Mouse (Mus musculus) brain, adult 2 months (tissue): ENCODE measurements around the gene Hnrnpm.
"Not testable (repeated sequence)": the region's sequence is repeated elsewhere in the genome, so short reads cannot be mapped to it uniquely, and the experiment has no call there.

ENCODE experiments used
- DNase-seq: peaks from one replicate; pipeline ENCODE4 v3.0.0; 2011; ENCODE audit warnings: low read depth, low spot score

Hnrnpm gene

DNA sequence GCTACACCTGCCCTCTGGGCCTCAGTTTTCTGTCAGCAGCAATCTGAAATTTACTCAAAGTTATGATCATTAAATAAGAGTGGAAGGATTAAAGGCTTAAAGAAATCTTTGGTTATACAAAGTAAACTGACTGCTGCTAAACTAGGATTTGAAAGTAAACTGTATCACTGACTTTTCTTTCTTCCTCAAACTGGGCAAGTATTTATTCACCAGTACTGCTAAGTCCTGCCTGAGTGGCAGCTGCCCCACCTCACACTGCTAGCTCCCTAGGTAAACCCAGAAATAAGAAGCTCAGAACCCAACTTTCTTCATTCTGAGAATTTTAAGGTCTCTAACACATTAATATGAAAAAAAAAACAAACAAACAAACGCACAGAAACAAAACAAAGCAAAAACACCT lies 12.8 kb downstream of the Hnrnpm start:
- no peak for DNase-seq

DNA sequence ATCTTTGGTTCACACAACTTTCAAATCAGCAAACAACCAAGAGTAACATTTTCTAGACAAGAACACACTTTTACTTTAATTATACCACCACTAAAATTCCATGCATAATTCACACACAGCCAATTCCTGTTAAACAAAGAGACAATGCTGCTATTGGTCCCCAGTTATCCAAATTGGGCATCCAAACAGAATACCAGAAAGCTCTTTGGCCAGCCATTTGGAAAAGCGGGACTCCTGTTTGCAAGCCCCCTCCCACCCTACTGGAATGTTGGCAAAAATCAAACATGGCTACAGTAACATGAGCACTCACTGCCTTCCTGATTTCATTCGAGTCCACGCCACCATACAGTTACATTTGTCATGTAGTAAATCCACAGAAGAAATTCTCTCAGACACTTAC lies 17.0 kb downstream of the Hnrnpm start:
- DNase-seq = no peak

DNA sequence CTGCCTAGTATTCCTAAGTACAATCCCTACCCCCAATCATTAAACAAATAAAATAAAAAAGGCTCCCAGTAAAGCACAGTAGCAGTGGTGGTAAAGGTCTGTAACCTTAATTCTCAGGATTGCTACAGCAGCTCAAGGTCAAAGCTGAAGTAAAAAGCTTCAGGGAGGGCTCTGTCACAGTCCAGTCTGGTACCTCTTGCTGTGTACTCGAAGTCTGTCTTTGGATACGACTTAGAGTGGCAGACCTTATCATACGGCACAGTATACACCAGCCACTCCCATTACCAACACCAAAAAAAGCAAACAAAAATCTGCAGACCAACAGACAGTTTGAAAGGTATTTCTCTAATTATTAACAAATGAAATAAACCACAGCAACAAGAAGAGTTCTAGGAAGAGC lies 19.8 kb downstream of the Hnrnpm start:
- DNase-seq = no peak

DNA sequence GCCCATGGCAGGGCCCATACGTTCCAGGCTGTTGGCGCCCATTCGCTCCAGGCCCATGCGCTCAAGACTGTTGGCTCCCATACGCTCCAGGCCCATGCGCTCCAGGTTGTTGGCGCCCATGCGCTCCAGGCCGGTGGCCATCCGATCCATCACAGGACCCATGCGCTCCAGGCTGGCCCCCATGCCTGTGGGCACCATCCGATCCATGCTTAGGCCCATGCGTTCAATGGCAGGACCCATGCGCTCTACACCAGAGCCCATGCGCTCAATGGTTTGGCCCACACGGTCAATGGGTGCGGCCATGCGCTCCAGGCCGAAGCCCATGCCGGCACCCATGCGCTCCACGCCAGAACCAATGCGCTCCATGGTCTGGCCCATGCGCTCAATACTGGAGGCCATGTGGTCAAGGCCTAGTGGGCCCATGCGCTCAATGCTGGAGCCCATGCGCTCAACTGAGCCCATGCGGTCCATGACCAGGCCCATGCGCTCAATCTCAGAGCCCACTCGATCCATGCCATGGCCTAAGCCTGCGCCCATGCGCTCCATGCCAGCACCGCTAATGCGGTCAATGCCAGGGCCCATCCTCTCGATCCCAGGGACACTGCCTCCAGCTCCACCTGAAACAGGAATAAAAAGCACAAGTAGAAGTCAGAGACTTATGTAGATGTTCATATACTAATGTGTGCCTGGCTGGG lies 36.7 kb downstream of the Hnrnpm start:
- DNase-seq = no peak

DNA sequence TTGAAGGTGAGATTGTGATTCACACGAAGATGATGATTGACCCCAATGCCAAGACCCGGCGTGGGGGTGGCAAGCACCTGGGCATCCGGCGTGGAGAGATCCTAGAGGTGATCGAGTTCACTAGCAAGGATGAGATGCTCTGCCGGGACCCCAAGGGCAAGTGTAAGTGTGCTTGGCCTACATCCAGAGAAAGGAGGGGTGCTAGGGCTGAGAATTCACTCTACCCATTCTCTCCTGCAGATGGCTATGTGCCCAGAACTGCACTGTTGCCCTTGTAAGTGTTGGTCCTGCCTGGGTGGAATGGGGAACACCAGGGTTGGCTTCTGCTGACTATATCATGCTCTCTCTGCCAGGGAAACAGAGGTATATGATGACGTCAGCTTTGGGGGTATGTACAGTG lies 41.6 kb downstream of the Hnrnpm start:
- no peak for DNase-seq

DNA sequence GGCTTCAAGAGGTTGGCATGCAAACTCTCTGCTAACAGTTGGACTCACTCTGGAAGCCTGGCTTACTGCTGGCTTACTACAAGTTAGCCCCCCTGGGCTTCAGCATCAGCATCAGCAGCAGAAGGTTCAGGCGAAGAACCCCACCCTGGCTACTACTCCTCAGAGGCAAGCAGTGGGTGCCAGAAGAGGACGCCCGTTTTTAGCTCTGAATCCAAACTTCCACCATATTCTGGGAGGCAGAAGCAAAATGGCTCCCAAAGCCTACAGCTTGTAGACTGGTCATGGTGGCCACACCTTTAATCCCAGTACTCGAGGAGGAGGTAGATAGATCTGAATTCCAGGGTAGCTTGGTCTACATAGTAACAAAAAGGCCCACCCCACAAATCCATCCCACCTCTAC lies 42.6 kb downstream of the Hnrnpm start:
- no peak for DNase-seq

DNA sequence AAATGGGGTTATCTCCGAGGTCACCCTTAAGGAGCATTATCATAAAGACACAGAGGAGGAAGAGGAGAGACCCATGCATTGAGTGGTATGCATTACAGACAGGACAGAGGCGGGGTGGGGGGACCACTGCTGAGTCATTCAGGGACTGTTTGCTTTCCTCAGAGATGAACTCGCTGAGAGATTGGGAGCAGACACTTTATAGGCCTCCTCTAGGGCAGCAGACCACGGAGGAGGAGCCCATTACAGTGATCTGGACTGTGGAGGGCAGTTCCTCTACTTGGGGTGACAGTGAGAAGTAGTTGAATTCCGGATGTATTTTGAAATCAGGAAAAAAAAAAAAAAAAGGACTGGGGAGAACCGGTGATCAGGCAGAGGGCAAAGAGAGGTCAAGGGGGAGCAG lies 46.9 kb downstream of the Hnrnpm start:
- no peak for DNase-seq

DNA sequence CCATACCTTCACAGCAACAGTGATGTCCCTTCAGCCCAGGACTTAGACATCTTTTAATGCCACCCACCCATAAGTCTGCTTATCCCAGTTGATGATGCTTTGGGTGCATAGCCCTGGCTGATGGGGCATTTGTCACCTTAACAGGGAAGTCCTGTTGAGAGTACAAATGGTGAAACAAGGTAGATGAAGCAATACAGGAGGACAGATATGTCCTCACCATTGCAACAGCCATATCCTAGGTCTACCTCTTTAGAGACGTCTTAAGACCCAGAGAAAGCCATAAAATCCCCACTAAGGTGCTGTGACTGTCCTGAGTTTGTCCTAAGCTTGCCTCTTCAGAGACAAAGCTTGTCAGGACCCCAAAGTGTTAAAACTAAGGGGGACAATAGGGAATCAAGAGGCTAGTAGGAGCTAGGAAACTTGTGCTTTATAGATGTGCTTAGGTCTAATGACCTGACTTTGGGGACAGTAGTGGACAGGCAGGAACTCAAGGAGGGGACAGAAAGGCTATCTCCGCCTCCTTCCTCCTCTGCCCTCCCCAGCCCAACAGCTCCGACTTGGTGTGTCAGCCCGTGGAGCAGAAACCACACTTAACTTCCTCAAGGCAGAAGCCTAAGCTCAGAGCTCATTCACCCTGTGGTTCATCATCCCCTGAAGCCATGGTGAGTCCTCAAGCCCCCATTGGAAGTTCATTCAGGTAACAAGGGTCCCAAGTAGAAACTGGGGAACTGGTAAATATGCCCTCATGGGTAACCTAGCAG lies 49.0 kb downstream of the Hnrnpm start, which contains the start of gene Pram1:
Gene Pram1, plus strand, starts transcription at position 541 of the 761 bp plus-strand sequence.
- no peak for DNase-seq

DNA sequence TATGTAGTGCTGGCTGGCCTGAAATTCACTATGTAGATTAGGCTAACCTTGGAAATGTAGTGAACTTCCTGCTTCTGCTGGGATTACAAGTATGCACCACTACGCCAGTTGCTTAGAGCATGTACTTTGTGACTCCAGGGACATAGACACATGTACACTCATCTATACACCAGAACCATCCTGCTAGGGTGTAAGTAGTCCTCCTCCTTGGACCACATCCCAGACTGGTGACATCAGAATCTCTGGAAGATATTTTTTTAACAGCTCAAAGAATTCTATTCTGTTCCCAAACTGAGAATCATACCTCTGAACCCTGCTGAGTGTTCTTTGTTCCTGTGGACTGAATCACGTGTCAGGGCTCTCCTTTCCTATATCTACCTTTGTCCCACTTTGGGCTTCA lies 49.6 kb downstream of the Hnrnpm start:
- DNase-seq = peak; percentile 80

DNA sequence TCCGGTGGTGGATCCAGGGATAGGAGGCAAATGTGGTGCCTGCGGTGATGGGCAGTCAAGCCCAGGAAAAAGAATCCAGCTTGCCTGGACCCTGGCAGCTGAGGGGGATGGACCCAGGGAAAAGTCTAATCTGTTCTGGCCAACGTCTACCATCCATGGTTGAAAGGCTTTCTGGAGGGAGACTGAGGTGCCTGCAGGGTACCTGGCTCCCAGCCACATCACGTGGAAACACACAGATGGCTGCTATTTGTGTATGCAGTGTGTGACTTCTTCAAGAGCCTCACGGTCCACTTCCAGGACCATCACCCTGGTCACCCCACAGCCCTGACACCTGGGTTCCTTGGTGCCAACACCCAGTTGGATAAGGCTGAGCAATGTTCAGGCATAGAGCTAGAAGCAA lies 54.9 kb downstream of the Hnrnpm start:
- peak; percentile 92 for DNase-seq

DNA sequence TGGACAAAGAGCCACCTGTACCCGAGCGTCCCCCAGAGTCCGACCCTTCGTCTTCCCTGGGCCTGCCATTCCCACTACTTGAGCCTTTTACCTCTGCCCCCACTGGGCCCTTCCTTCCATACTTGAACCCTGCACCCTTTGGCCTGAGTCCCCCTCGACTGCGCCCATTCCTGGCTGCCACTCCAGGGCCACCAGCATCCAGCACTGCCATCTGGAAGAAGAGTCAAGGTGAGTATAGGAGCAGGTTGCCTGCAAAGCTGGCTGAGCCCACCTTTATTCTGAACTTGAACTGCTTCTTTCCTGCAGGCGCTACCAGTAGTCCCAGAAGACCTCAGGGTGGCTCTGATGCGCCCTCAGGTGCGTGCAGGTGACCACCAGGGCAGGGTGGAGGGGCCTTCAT lies 55.4 kb downstream of the Hnrnpm start:
- DNase-seq = no peak

DNA sequence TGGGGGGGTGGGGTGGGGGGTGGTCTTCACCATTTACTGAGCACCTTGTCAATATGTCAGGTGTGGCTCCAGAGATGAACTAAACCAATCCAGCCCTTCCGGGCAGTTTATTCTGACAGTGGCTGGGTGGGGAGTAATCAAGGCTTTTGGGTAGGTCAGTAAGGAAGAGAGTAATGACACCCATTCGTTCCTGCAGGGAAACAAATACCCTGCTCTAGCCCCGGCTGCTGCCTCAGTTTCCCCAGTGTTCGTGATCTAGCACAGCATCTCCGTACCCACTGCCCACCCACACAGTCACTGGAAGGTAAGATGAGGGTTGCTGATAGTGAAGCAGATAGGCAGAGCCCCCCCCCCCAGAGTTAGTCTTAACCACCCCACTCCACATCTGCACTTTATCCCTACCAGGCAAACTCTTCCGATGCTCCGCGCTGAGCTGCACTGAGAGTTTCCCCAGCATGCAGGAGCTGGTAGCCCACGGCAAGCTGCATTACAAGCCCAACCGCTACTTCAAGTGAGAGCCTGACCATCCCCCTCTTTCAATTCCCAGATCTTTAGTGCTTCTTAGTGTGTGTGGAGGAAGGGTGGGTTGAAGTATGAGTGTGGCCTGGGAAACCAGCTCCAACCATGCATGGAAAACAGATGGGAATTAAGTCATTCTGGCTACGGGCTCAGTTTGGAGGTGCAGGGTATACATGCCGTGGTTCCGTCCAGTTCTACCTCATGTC lies 56.3 kb downstream of the Hnrnpm start:
- peak; percentile 40 for DNase-seq

DNA sequence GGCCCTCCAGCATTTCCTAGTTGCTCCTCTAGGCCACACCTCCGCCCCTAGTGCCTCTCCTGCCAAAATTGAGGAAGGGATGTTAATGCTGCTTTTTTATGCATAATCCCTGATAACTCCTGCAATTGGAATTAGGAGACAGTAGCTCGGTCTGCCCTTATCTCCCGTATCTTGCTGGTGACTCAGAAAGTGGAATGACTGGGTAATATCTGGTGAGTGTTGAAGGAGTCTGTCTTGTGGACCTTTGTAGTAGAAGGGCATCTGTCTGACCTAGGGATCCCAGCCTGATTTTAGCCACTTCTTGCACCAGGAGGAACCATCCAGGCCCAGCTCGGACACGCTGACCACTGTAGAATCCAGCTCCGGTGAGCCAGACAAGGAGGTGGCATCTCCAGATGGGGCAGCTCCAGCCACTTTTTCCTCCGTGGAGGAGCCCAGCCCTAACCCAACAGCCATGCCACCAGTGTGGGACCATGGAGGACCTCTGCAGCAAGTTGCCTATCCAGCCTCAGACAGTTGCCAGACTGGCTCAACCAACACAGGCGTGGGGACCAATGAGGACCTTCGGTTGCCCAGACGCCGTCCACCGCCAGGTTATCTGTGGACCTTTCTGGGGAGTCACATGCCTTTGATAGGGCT lies 57.1 kb downstream of the Hnrnpm start:
- no peak for DNase-seq

DNA sequence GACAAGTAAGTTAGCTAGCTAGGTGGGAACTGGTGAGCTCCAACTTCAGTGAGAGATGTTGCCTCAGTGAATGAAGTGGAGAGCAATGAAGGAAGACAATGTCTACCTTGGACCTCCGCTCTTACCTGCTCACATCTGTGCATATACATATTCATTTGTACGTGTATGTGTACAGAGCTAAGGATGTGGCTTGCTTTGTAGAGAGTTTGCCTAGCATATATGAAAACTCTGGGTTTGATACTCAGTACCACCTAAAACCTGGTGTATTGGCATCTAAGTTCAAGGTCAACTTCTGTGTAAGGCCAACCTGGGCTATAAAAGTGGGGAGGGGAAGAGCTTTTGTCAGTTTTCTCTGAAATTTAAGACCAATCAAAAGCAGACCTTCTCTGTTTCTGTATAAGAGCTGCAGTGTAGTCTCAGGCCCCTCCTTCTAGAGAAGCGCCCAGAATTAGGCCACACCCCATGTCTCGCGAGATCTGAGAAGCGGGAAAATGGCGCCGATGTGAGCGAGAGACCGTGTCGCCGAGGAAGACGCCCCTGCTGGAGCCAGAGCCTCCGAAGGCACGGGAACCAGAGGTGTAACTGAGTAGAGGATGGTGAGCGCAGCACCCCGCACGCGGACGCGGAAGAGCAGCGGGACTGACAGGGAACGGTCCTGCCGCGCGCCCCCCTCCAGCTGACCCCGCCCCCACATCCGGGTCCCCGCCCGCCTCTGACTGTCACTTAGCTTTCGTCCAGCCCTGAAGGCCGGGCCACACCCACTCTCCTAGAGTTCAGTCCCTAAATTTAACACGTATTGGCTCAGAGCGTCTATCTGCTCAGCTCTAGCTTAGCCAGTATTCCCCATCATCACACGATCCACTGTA lies 57.8 kb downstream of the Hnrnpm start, which contains the start of gene Zfp414:
Gene Zfp414, plus strand, starts transcription at position 470 of the 866 bp plus-strand sequence.
- peak; percentile 97 for DNase-seq

DNA sequence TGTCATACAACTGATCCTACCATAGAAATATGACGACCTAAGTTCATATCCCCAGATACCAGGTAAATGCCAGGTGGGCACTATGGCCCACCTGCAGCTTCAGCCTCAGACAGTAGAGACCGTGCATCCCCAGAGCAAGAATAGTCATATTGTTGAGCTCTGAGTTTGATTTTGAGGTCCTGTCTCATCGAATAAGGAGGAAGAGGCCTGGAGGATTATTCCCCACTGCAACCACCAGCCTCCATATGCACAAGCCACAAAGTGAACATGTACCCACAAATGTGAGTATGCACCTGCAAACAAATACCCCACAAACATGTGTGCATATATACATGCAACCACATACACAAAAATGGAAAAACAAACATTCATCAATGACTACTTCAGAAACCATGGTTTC lies 59.4 kb downstream of the Hnrnpm start:
- no peak for DNase-seq

DNA sequence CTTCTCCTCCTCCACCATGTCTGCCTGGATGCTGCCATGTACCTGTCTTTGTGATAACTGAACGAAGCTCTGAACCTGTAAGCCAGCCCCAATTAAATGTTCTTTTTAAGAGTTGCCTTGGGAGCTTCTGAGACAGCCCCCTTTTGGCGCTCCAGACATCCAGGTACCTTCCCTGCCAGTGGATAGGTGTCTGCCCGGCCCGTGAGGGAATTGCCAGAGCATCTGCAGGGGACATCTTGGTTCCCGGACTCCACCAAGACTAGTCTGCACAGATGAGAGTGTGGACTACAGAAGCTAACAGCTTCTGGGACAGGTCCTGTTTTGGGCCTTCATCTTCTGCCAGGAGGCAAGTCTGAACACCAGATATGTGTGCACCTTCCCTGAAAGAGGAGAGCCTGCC lies 72.9 kb downstream of the Hnrnpm start:
- DNase-seq = not testable (repeated sequence)

DNA sequence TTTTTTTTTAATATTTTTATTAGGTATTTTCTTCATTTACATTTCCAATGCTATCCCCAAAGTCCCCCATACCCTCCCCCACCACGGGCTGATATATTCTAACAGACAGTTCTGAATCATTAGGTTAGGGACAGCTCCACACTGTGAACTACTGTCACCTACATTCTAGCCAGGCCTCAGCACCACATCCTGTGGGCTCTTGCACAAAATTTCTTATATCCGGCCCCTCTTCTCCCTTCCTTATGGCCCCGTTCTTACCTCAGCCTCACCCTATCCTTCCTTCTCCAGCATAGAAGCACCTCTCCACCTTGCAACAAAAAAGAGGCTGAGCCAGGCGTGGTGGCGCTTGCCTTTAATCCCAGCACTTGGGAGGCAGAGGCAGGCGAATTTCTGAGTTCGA lies 76.1 kb downstream of the Hnrnpm start:
- no peak for DNase-seq

DNA sequence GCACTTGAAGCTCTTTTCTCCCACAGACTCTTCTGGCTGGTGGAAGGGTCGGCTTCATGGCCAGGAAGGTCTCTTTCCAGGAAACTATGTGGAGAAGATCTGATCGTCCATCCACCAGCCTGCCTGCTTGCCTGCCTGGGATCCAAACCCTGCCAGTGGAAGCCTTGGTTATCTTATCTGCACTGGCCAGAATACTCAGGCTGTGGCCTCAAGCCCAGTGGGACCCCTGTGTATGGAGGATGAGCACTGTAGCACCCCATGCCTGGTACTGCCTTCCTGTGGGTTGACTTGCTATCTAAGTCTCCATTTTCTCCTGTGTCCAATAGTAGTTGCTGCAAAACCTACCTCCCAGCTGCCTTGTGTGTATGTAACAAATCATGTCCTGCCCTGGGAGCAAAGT lies 79.4 kb downstream of the Hnrnpm start:
- DNase-seq = no peak

DNA sequence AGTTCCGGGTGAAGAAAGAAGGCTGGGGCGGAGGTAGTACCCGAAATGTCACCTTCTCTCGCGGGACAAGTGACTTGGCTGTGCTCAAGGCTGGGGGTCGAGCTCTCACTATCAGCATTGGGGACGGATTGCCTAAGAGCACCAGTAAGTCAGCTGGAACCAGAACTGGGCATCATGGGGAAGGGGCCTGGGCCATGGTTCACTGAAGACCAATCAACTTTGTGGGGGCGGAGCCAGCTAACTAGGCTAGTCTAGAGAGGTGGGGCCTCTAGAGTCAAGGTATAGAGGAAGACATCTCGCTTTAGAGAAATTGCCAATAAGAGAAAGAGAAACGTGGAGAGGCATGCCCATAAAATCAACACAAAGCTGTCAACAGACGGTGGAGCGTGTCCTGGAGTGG lies 84.7 kb downstream of the Hnrnpm start:
- no peak for DNase-seq

DNA sequence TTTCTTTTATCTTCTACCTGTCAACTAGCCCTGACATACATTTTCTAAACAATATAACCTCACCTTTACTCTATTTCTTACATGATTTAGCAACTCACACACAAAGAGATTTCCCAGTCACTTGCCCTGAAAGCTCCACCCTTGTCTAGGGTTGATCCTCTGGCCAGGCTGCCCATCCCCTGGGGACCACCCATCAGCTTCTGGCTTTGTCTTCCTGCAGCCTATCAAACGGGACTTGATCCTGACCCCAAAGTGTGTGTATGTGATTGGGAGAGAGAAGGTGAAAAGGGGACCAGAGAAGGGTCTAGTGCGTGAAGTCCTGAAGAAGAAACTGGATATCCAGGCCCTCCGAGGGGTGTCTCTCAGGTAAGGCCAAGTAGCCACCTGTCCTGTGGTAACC lies 85.8 kb downstream of the Hnrnpm start:
- DNase-seq = no peak

DNA sequence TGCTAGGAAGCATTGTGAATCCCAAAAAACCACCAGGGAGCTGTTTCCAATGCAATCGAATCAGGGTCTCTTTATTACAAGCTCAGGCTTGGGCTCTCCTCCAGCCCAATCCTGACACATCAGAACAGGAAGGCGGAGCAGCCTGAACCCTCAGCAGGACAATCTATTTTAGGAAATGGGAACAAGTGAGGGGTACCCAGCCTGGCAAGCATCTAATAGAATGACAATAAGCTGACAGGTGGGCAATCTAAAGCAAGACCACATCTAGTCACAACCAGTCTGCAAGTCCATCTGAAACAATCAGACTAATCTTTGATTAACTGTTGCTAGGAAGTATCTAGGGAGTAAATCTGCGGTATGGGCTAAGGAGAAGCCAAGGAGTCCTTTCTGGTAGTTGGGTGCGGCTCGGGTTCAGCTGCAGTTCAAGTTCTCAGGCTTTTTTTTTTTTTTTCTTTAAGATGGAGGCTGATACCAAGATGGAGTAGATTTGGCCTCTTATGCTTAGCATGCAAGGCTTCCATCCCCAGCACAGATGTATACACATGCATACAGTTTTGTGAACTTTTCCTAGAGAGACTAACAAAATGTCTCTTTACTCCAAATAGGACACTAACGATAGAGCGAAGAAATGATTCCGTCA lies 86.7 kb downstream of the Hnrnpm start:
- no peak for DNase-seq
